Mouse (Mus musculus): Measurements from ENCODE around the gene Ncstn. TPM values are rescaled to one million over a fixed set of nuclear protein-coding genes. Genes with fewer than 3 reads are reported as not detected.

Gene Ncstn
- polyA plus RNA-seq, 1 experiment from 2014 or later = 112 TPM

- peak; percentile 68 for ATAC-seq
- 35% methylated on average over 3 of the region's 3 CpGs for WGBS
These were observed 37.1 kb upstream of the Ncstn start for GRCm38 (mm10) chr1:172119720-172120119.

GRCm38 (mm10) chr1:172119100-172119499 lies 36.5 kb upstream of the Ncstn start:
- no peak overlapping the region for H3K9ac ChIP-seq (replicated peaks; ENCODE audit: low read depth, low read length)
- no peak overlapping the region for H3K4me3 ChIP-seq (replicated peaks; ENCODE audit: low read length)
- H3K27ac ChIP-seq (ENCODE audit: low read length) = no peak overlapping the region
- no peak for ATAC-seq
- H3K4me1 ChIP-seq (replicated peaks; ENCODE audit: control insufficient read depth, insufficient read depth, low read length) = no peaks in the 10 kb centered on the region
- H3K27me3 ChIP-seq (replicated peaks; ENCODE audit: control insufficient read depth, insufficient read depth, low read length) = no peaks in the 10 kb centered on the region
- H3K36me3 ChIP-seq (ENCODE audit: control insufficient read depth, insufficient read depth) = peaks cover 77% of the 10 kb centered on the region
- no peak overlapping the region for H3K4me2 ChIP-seq (ENCODE audit: low read length)
- WGBS = 82% methylated on average over 6 of the region's 6 CpGs
- H3K9me3 ChIP-seq (ENCODE audit: control insufficient read depth, low read length) = no peaks in the 10 kb centered on the region

More at GRCm38 (mm10) chr1:172119720-172120119, 37.1 kb upstream of the Ncstn start:
- Histone ChIP-seq H3K9ac (replicated peaks; ENCODE audit: low read depth, low read length) (no peak overlapping the region), H3K4me3 (replicated peaks; ENCODE audit: low read length) (no peak overlapping the region), H3K36me3 (ENCODE audit: control insufficient read depth, insufficient read depth) (peaks cover 71% of the 10 kb centered on the region), H3K27ac (ENCODE audit: low read length) (no peak overlapping the region), H3K27me3 (replicated peaks; ENCODE audit: control insufficient read depth, insufficient read depth, low read length) (no peaks in the 10 kb centered on the region), H3K4me2 (ENCODE audit: low read length) (no peak overlapping the region), H3K4me1 (replicated peaks; ENCODE audit: control insufficient read depth, insufficient read depth, low read length) (no peaks in the 10 kb centered on the region), H3K9me3 (ENCODE audit: control insufficient read depth, low read length) (no peaks in the 10 kb centered on the region)

DNA sequence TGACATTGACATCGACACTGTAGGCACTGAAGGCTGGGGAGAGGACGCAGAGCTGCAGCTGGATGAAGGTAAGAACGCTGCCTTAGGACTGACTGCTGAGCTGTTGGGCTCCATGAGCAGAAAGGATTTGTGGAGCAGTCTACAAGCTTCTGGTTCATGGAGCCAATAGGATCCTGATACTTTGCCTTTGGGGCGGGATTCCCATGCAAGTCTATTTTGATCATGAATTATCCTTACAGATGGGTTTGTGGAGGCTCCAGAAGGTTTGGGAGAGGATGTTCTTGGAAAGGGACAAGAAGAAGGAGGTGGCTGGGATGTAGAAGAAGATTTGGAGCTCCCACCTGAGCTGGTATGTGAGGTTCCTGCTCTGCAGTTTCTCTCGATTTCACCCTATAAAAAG lies 34.4 kb upstream of the Ncstn start:
- no peaks in the 10 kb centered on the region for H3K27me3 ChIP-seq (replicated peaks; ENCODE audit: control insufficient read depth, insufficient read depth, low read length)
- WGBS = 93% methylated on average over 5 of the region's 5 CpGs
- H3K27ac ChIP-seq (ENCODE audit: low read length) = no peak overlapping the region
- no peak overlapping the region for H3K4me3 ChIP-seq (replicated peaks; ENCODE audit: low read length)
- H3K4me2 ChIP-seq (ENCODE audit: low read length) = no peak overlapping the region
- no peaks in the 10 kb centered on the region for H3K4me1 ChIP-seq (replicated peaks; ENCODE audit: control insufficient read depth, insufficient read depth, low read length)
- ATAC-seq = no peak
- H3K36me3 ChIP-seq (ENCODE audit: control insufficient read depth, insufficient read depth) = peaks cover 78% of the 10 kb centered on the region
- H3K9me3 ChIP-seq (ENCODE audit: control insufficient read depth, low read length) = no peaks in the 10 kb centered on the region
- no peak overlapping the region for H3K9ac ChIP-seq (replicated peaks; ENCODE audit: low read depth, low read length)

DNA sequence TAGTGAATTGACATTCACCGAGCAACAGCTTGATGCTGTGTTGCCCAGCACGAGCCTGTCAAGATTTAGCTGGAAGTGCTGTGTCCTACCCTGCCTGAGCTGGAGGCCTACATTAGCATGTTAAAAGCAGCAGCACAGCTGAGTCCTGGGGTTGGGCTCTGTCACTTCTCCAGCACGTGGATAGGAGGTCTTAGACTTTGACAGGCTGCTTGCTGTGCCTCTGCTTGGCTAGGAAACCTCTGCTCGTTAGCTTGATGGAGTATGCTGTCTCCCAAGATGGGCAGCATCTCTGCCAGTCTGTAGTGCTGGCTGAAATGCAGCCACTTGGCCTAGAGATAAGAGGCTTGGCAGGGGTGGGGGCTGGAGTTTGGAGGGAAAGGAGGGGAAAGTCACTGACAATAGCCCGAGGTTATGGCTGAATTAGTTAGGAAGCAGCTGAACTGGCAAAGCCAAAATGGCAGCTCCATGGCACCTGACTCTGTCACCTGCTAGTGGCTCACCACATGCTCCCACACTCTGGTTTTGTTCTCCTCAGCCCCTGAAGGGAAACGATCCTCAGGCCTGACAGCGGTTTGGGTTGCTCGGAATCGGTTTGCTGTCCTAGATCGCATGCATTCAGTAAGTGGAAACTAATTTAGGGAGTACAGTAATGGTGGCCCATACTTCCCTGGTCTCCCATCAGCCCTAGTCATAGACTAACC lies 25.3 kb upstream of the Ncstn start:
- 66% methylated on average over 10 of the region's 10 CpGs for WGBS
- H3K27ac ChIP-seq (ENCODE audit: low read length) = no peak overlapping the region

GRCm38 (mm10) chr1:172105101-172105500 lies 22.5 kb upstream of the Ncstn start:
- ATAC-seq = no peak
- H3K9me3 ChIP-seq (ENCODE audit: control insufficient read depth, low read length) = no peaks in the 10 kb centered on the region
- 81% methylated on average over 11 of the region's 11 CpGs for WGBS
- no peak overlapping the region for H3K4me2 ChIP-seq (ENCODE audit: low read length)
- no peaks in the 10 kb centered on the region for H3K4me1 ChIP-seq (replicated peaks; ENCODE audit: control insufficient read depth, insufficient read depth, low read length)
- no peak overlapping the region for H3K4me3 ChIP-seq (replicated peaks; ENCODE audit: low read length)
- H3K36me3 ChIP-seq (ENCODE audit: control insufficient read depth, insufficient read depth) = peaks cover 63% of the 10 kb centered on the region
- H3K27me3 ChIP-seq (replicated peaks; ENCODE audit: control insufficient read depth, insufficient read depth, low read length) = no peaks in the 10 kb centered on the region
- no peak overlapping the region for H3K27ac ChIP-seq (ENCODE audit: low read length)
- H3K9ac ChIP-seq (replicated peaks; ENCODE audit: low read depth, low read length) = no peak overlapping the region

More for the DNA sequence above, 25.3 kb upstream of the Ncstn start:
- Histone ChIP-seq H3K9ac (replicated peaks; ENCODE audit: low read depth, low read length) (no peak overlapping the region), H3K36me3 (ENCODE audit: control insufficient read depth, insufficient read depth) (peaks cover 60% of the 10 kb centered on the region), H3K4me1 (replicated peaks; ENCODE audit: control insufficient read depth, insufficient read depth, low read length) (no peaks in the 10 kb centered on the region), H3K4me2 (ENCODE audit: low read length) (no peak overlapping the region), H3K4me3 (replicated peaks; ENCODE audit: low read length) (no peak overlapping the region), H3K9me3 (ENCODE audit: control insufficient read depth, low read length) (no peaks in the 10 kb centered on the region), H3K27me3 (replicated peaks; ENCODE audit: control insufficient read depth, insufficient read depth, low read length) (no peaks in the 10 kb centered on the region)
- peak; percentile 76 for ATAC-seq

GRCm38 (mm10) chr1:172103619-172104018 lies 21.0 kb upstream of the Ncstn start:
- Histone ChIP-seq H3K27ac (ENCODE audit: low read length) (no peak overlapping the region), H3K9me3 (ENCODE audit: control insufficient read depth, low read length) (no peaks in the 10 kb centered on the region), H3K4me3 (replicated peaks; ENCODE audit: low read length) (no peak overlapping the region), H3K9ac (replicated peaks; ENCODE audit: low read depth, low read length) (no peak overlapping the region), H3K4me1 (replicated peaks; ENCODE audit: control insufficient read depth, insufficient read depth, low read length) (no peaks in the 10 kb centered on the region), H3K36me3 (ENCODE audit: control insufficient read depth, insufficient read depth) (peaks cover 60% of the 10 kb centered on the region), H3K27me3 (replicated peaks; ENCODE audit: control insufficient read depth, insufficient read depth, low read length) (no peaks in the 10 kb centered on the region), H3K4me2 (ENCODE audit: low read length) (no peak overlapping the region)
- no peak for ATAC-seq
- WGBS = 88% methylated on average over 4 of the region's 4 CpGs

- Histone ChIP-seq H3K4me3 (replicated peaks; ENCODE audit: low read length) (no peak overlapping the region), H3K4me2 (ENCODE audit: low read length) (no peak overlapping the region), H3K36me3 (ENCODE audit: control insufficient read depth, insufficient read depth) (peaks cover 54% of the 10 kb centered on the region), H3K9me3 (ENCODE audit: control insufficient read depth, low read length) (no peaks in the 10 kb centered on the region), H3K9ac (replicated peaks; ENCODE audit: low read depth, low read length) (no peak overlapping the region), H3K27ac (ENCODE audit: low read length) (no peak overlapping the region), H3K4me1 (replicated peaks; ENCODE audit: control insufficient read depth, insufficient read depth, low read length) (no peaks in the 10 kb centered on the region), H3K27me3 (replicated peaks; ENCODE audit: control insufficient read depth, insufficient read depth, low read length) (no peaks in the 10 kb centered on the region)
- 73% methylated on average over 6 of the region's 6 CpGs for WGBS
- no peak for ATAC-seq
These were observed 16.9 kb upstream of the Ncstn start for GRCm38 (mm10) chr1:172099325-172100033.

DNA sequence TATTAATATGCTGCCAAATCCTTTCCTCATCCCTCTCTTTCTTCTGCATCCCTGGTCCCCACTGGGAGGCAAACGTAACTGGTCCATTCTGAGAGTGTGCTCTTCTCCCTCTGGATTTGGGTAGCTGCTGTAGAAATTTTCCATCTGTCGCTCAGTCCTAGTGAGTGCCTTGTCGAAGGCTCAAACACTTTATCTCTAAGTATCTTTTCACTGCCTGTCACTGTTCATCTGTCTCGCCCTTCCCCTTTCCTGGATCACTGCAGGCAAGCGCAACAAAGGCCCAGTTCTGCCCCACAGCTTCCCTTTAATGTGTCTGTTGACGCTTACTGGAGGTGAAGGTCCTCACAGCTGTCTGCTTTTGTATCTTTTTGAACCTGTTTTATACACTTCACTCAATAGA lies 12.6 kb upstream of the Ncstn start:
- H3K4me2 ChIP-seq (ENCODE audit: low read length) = no peak overlapping the region
- H3K9me3 ChIP-seq (ENCODE audit: control insufficient read depth, low read length) = no peaks in the 10 kb centered on the region
- H3K27ac ChIP-seq (ENCODE audit: low read length) = no peak overlapping the region
- H3K9ac ChIP-seq (replicated peaks; ENCODE audit: low read depth, low read length) = no peak overlapping the region
- no peak overlapping the region for H3K4me3 ChIP-seq (replicated peaks; ENCODE audit: low read length)
- peaks cover 51% of the 10 kb centered on the region for H3K36me3 ChIP-seq (ENCODE audit: control insufficient read depth, insufficient read depth)
- H3K4me1 ChIP-seq (replicated peaks; ENCODE audit: control insufficient read depth, insufficient read depth, low read length) = no peaks in the 10 kb centered on the region
- WGBS = 65% methylated on average over 6 of the region's 6 CpGs
- no peak for ATAC-seq
- no peaks in the 10 kb centered on the region for H3K27me3 ChIP-seq (replicated peaks; ENCODE audit: control insufficient read depth, insufficient read depth, low read length)

- no peak overlapping the region for H3K4me2 ChIP-seq (ENCODE audit: low read length)
- no peak overlapping the region for H3K4me3 ChIP-seq (replicated peaks; ENCODE audit: low read length)
- no peaks in the 10 kb centered on the region for H3K9me3 ChIP-seq (ENCODE audit: control insufficient read depth, low read length)
- no peaks in the 10 kb centered on the region for H3K27me3 ChIP-seq (replicated peaks; ENCODE audit: control insufficient read depth, insufficient read depth, low read length)
- ATAC-seq = no peak
- H3K36me3 ChIP-seq (ENCODE audit: control insufficient read depth, insufficient read depth) = peaks cover 50% of the 10 kb centered on the region
- H3K4me1 ChIP-seq (replicated peaks; ENCODE audit: control insufficient read depth, insufficient read depth, low read length) = no peaks in the 10 kb centered on the region
- H3K9ac ChIP-seq (replicated peaks; ENCODE audit: low read depth, low read length) = no peak overlapping the region
- H3K27ac ChIP-seq (ENCODE audit: low read length) = no peak overlapping the region
These were observed 11.7 kb upstream of the Ncstn start for GRCm38 (mm10) chr1:172094295-172094694.
